Mouse (Mus musculus): ENCODE data around the gene Btc. TPM values are rescaled to one million over a fixed set of nuclear protein-coding genes. Genes with fewer than 3 reads are reported as not detected.

Btc gene
- total RNA-seq, 2 experiments from 2014 or later, result 0.25 TPM; not detected in 1

DNA sequence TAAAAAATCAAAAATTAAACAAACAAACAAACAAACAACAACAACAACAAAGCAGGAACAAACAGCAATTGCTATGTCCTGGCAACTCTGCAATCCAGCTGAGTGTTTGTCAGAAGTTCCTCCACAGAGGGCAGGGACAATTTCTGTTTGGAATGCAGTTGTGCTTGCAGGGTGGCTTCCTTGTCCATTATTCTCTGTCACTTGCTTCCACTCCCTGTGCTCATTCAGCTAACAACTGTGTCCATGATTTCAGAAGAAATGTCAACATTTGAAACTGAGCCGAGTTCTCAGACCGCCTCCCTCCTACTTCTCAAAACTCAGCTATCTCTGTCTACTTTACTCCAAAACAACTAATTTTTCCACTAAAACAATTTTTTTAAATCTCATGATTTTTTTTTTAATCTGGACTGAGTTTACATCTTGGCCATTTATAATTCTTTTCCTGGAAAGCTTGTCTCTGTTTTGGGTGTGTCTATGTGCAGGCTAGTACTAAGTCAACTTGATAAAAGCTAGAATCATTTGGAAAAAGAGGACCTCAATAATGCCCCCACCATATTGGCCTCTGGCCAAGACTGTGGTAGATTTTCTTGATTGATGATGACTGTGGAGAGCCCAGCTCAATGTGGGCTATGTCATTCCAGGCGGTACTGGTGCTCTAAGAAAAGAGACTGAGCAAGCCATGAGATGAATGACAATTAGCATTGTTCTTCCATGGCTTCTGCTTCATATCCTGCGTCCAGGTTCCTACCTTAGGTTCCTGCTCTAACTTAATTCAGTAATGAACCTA, 70.5 kb downstream of the Btc start:
- no peak for ATAC-seq (replicated peaks; ENCODE audit: poor library complexity)

DNA sequence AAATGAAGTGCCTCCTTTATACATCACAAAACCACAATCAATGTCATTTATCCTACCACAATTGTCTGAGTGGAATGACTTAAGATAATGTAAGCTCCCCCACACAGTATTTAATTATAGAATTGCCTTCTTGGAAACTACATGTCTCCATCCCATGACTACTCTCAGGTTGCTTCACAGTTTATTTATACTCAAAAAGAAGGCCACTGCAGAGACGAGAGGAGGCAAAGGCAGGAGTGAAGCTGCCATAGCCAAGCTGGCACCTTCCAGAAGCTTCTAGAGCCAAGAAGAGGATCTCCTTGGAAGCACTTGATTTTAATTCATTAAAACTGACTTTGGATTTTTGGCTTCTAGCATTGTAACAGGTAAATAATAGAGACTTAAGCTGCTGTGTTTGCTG, 81.0 kb downstream of the Btc start:
- no peak for ATAC-seq (replicated peaks; ENCODE audit: poor library complexity)

DNA sequence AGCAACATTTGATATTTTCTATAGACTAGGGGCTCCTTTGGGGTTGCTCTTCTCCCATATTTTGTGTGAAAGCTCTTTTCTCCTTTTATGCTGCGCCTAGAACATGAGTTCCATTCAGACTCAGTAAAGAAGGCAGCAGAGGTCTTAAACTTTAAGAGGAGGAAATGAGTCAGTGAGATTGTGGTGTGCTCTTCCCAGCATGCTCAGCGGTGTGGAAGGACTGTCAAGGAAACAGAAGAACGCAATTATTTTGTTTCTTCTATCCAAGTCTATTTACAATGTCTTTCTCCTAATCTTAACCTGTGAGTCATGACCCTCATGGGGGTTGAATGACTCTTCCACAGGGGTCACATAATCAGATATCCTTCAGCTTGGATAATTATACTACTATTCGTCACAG, 82.4 kb downstream of the Btc start:
- ATAC-seq (replicated peaks; ENCODE audit: poor library complexity), result 0 out of 2 replicates have a peak, but pooled peaks have one; percentile 55

DNA sequence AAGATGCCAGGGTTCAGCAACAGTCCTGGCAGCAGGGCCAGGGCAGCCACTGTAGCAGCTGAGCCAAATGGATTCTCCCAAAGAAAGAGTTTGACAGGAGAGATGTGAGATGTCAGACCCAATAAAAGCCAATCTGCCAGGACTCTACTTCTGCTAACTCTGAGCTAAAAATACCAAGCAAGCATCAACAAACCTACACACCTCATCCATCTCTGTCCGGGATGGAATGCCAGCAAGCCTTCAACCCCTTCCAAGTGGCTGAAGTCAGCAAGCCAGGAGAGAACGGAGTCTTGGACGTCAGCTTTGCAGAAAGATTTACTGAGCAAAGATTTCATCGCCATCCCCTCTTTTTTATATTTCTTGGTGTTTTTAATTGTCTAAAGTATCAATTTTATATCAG, 88.8 kb downstream of the Btc start:
- ATAC-seq (replicated peaks; ENCODE audit: poor library complexity), result no peak

DNA sequence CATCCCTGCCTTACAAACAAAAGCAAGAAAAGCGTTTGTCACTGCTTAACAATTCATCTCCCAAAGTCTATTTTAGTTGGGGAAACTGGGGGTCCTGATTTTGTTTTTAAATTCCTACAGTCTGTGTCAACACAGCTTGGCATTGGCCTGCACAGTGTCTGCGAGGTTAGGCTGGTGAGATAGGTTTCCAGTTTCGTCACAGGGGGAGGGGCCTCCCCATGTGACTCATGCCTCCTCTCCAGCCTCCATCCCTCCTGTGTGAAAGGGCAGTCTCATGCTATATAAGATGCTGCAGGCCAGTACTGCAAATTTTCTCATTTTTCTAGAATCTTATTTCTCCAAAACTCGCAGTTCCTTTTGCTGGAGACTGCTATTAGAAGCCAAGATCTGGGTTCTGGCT, 91.0 kb downstream of the Btc start:
- ATAC-seq (replicated peaks; ENCODE audit: poor library complexity), result peak; percentile 42; the same call in 1 of the 2 replicates

GRCm38 (mm10) chr5:91308576-91308975, 94.2 kb downstream of the Btc start:
- no peak for ATAC-seq (replicated peaks; ENCODE audit: poor library complexity)

DNA sequence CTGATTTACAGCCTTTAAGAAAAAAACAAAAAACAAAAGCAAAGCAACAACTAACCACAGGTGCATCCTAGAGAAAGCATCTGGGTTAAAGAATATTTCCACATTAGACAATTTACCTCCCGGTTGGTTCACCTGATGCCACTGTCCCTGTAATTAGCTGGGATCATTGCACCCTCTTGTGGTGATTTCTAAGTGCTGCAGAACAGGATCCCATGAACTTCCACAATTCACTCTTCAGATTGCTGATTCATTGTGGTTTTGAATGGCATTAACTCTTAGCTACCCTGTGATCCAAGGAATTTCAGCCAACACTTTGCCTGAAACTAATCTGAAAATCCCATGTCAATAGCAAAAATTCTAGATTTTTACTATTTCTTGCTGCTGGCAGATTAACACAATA, 94.9 kb downstream of the Btc start:
- peak; percentile 95 for ATAC-seq (replicated peaks; ENCODE audit: poor library complexity)

Other genes starting within 250 kb of the Btc start
- gene Parm1, start 114.6 kb upstream of the Btc start, total RNA-seq (2015), result 0.68 and 1.8 TPM in 2 replicates
- 0.37 and 0.81 TPM in 2 replicates for gene Parm1, start 114.6 kb upstream of the Btc start, total RNA-seq (2017)

Data from megakaryocyte progenitor cell, adult 5-6 weeks (primary cell).